Mouse (Mus musculus): Measurements from ENCODE around the gene Cd164. TPM values are rescaled to one million over a fixed set of nuclear protein-coding genes. Genes with fewer than 3 reads are reported as not detected.

Cd164 gene
- total and polyA plus RNA-seq, 2 experiments from 2014 or later: 76.0 to 138 TPM

DNA sequence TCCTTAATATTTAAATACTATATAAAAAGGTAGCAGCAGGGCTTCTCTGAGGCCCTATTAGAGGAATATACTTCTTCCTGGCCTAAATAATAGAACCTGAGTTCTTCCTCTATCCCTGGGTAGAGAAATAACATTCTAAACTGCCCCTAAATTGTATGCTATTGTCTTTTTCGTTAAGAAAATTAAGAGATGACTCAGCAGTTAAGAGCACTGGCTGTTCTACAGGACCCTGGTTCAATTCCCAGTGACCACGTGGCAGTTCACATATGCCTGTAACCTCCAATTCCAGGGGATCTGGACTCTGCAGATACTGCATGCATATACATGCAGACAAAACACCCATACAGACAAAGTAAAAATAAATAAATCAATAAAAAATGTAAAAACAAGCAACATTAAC, 24.6 kb downstream of the Cd164 start:
- TF ChIP-seq EP300 (IDR thresholded peaks at IDR 0.05; ENCODE audit: low read depth) (no peak), CTCF (IDR thresholded peaks at IDR 0.05; ENCODE audit: low read depth) (no peak)
- Histone ChIP-seq H3K4me1 (ENCODE audit: control insufficient read depth, insufficient read depth) (peaks cover 14% of the 10 kb centered on the region), H3K9ac (replicated peaks; ENCODE audit: low read depth, low read length) (no peak overlapping the region), H3K36me3 (replicated peaks; ENCODE audit: control insufficient read depth, insufficient read depth, low read length) (no peaks in the 10 kb centered on the region), H3K9me3 (replicated peaks; ENCODE audit: control insufficient read depth, low read length) (0 out of 2 replicates have a peak, but pooled peaks cover under 1% of the 10 kb centered on the region), H3K4me3 (ENCODE audit: low read depth, low read length) (no peak overlapping the region), H3K27ac (ENCODE audit: low read depth) (no peak overlapping the region), H3K4me2 (ENCODE audit: low read depth, low read length) (no peak overlapping the region), H3K27me3 (ENCODE audit: control insufficient read depth, insufficient read depth, low read length) (no peaks in the 10 kb centered on the region)
- ATAC-seq (ENCODE audit: insufficient read depth, low read depth) (no peak), DNase-seq (ENCODE audit: low spot score) (no peak)
- WGBS: 63% methylated on average over 2 of the region's 2 CpGs

DNA sequence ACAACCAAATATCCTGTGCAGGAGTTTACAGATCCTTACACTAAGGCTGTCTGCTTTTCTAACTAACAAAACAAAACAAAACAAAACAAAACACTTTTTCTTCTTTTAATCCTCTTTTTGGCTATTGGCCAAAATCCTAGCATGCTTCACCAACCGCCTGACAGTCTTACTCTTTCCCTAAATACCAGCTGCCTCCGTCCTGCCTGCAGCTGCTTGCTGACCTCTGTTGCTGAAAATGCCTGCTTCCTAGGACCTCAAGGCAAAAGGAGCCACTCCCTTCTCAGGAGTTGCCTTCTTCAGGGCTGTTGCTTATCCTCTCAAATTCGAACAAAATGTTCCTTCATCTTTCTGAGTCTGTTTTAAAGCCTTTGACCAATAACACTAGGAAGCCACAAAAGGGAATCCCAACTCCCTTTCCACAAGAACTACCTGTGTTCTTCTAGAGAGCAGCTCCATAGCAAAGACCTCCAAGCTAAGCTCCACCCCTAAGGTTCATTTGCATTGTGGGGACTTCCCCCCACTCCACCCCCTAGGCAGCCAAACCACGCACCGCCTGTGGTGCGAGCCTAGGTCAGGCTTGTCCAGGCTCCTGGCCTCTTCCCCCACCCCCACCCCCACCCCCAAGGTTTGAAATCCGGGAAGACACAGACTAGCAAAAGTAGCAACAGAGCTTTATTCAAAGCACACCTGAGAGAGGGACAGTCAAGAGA, 25.4 kb downstream of the Cd164 start:
- no peaks in the 10 kb centered on the region for H3K36me3 ChIP-seq (replicated peaks; ENCODE audit: control insufficient read depth, insufficient read depth, low read length)
- TF ChIP-seq CTCF (IDR thresholded peaks at IDR 0.05; ENCODE audit: low read depth): no peak
- peaks cover 8% of the 10 kb centered on the region for H3K9me3 ChIP-seq (replicated peaks; ENCODE audit: control insufficient read depth, low read length)
- peaks cover 14% of the 10 kb centered on the region for H3K4me1 ChIP-seq (ENCODE audit: control insufficient read depth, insufficient read depth)
- peak overlapping the region; percentile 13; the same call in 1 of the 2 replicates for H3K27ac ChIP-seq (ENCODE audit: low read depth)
- H3K9ac ChIP-seq (replicated peaks; ENCODE audit: low read depth, low read length): no peak overlapping the region
- H3K4me2 ChIP-seq (ENCODE audit: low read depth, low read length): no peak overlapping the region
- H3K27me3 ChIP-seq (ENCODE audit: control insufficient read depth, insufficient read depth, low read length): no peaks in the 10 kb centered on the region
- DNase-seq (ENCODE audit: low spot score) (peak; percentile 43), ATAC-seq (ENCODE audit: insufficient read depth, low read depth) (no peak)
- WGBS: 16% methylated on average over 7 of the region's 7 CpGs
- no peak overlapping the region for H3K4me3 ChIP-seq (ENCODE audit: low read depth, low read length)

DNA sequence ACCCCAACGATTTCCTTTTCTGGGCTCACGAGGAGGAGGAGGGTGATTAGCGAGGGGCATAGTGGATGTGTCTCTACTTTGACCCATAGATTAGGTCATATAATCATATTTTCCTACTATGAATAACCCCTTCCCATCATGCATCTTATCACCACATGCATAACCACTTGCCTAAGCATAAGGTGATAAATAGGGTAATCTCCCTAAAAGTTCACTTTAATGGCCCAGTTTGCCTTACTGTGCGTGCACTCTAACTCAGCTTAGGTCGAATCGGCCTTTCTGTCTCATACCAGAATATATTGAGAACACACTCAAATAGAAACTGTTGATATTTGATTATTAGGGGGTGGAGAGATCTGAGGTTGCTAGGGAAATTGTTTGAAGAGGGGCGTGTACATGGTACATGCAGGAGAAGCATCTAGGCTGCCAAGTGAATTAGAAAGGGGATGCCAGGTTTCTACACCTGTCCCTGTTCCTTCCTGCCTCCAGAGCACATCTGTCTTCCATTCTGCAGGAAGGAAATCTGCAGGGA, 26.1 kb downstream of the Cd164 start:
- Histone ChIP-seq H3K4me2 (ENCODE audit: low read depth, low read length) (no peak overlapping the region), H3K9ac (replicated peaks; ENCODE audit: low read depth, low read length) (no peak overlapping the region), H3K27ac (ENCODE audit: low read depth) (no peak overlapping the region), H3K27me3 (ENCODE audit: control insufficient read depth, insufficient read depth, low read length) (no peaks in the 10 kb centered on the region), H3K4me1 (ENCODE audit: control insufficient read depth, insufficient read depth) (peaks cover 14% of the 10 kb centered on the region), H3K4me3 (ENCODE audit: low read depth, low read length) (no peak overlapping the region), H3K9me3 (replicated peaks; ENCODE audit: control insufficient read depth, low read length) (peaks cover 9% of the 10 kb centered on the region), H3K36me3 (replicated peaks; ENCODE audit: control insufficient read depth, insufficient read depth, low read length) (no peaks in the 10 kb centered on the region)
- ATAC-seq (ENCODE audit: insufficient read depth, low read depth) (no peak), DNase-seq (ENCODE audit: low spot score) (no peak)
- TF ChIP-seq CTCF (IDR thresholded peaks at IDR 0.05; ENCODE audit: low read depth) (no peak), EP300 (IDR thresholded peaks at IDR 0.05; ENCODE audit: low read depth) (no peak)
- WGBS: 66% methylated on average over 7 of the region's 7 CpGs

- Histone ChIP-seq H3K4me1 (ENCODE audit: control insufficient read depth, insufficient read depth) (peaks cover 14% of the 10 kb centered on the region), H3K27me3 (ENCODE audit: control insufficient read depth, insufficient read depth, low read length) (no peaks in the 10 kb centered on the region), H3K9ac (replicated peaks; ENCODE audit: low read depth, low read length) (no peak overlapping the region), H3K4me2 (ENCODE audit: low read depth, low read length) (no peak overlapping the region), H3K36me3 (replicated peaks; ENCODE audit: control insufficient read depth, insufficient read depth, low read length) (no peaks in the 10 kb centered on the region), H3K4me3 (ENCODE audit: low read depth, low read length) (no peak overlapping the region), H3K27ac (ENCODE audit: low read depth) (no peak overlapping the region), H3K9me3 (replicated peaks; ENCODE audit: control insufficient read depth, low read length) (peaks cover 9% of the 10 kb centered on the region)
- DNase-seq (ENCODE audit: low spot score) (no peak), ATAC-seq (ENCODE audit: insufficient read depth, low read depth) (no peak)
- TF ChIP-seq EP300 (IDR thresholded peaks at IDR 0.05; ENCODE audit: low read depth) (no peak), CTCF (IDR thresholded peaks at IDR 0.05; ENCODE audit: low read depth) (no peak)
- WGBS: 53% methylated on average over 13 of the region's 13 CpGs
Measured at GRCm38 (mm10) chr10:41546396-41547165, 27.4 kb downstream of the Cd164 start.

GRCm38 (mm10) chr10:41550711-41551110, 31.5 kb downstream of the Cd164 start:
- 76% methylated on average over 7 of the region's 7 CpGs for WGBS
- Histone ChIP-seq H3K36me3 (replicated peaks; ENCODE audit: control insufficient read depth, insufficient read depth, low read length) (no peaks in the 10 kb centered on the region), H3K4me1 (ENCODE audit: control insufficient read depth, insufficient read depth) (peaks cover 8% of the 10 kb centered on the region; the same call in 1 of the 2 replicates), H3K27ac (ENCODE audit: low read depth) (no peak overlapping the region), H3K9ac (replicated peaks; ENCODE audit: low read depth, low read length) (no peak overlapping the region), H3K9me3 (replicated peaks; ENCODE audit: control insufficient read depth, low read length) (peaks cover 9% of the 10 kb centered on the region), H3K4me3 (ENCODE audit: low read depth, low read length) (no peak overlapping the region), H3K27me3 (ENCODE audit: control insufficient read depth, insufficient read depth, low read length) (no peaks in the 10 kb centered on the region), H3K4me2 (ENCODE audit: low read depth, low read length) (no peak overlapping the region)
- DNase-seq (ENCODE audit: low spot score) (no peak), ATAC-seq (ENCODE audit: insufficient read depth, low read depth) (no peak)
- TF ChIP-seq EP300 (IDR thresholded peaks at IDR 0.05; ENCODE audit: low read depth): no peak
- TF ChIP-seq CTCF (IDR thresholded peaks at IDR 0.05; ENCODE audit: low read depth): no peak

Measured in heart, postnatal 0 days (tissue).